Mouse (Mus musculus) kidney, embryonic 15.5 days (tissue): ENCODE data around the gene Trub2. TPM values are rescaled to one million over a fixed set of nuclear protein-coding genes. Genes with fewer than 3 reads are reported as not detected.
"Not testable (repeated sequence)": the region's sequence is repeated elsewhere in the genome, so short reads cannot be mapped to it uniquely, and the experiment has no call there.

Experiments used
- ATAC-seq: fragments of 200-750 bp; cut with Nextera tagmentation; replicated peaks from 2 replicates; pipeline ENCODE4 v1.8.0; 2017; ENCODE audit warnings: moderate TSS enrichment; ENCODE audit not compliant: low FRiP score
- H3K27ac ChIP-seq: fragments of 300-500 bp; sonication (generic); 2 replicates; pipeline ENCODE4 v1.5.1; 2015; ENCODE audit warnings: mild to moderate bottlenecking, inconsistent platforms
- H3K27me3 ChIP-seq: fragments of 300-500 bp; sonication (generic); 2 replicates; pipeline ENCODE4 v1.6.1; 2015; ENCODE audit warnings: inconsistent platforms
- H3K36me3 ChIP-seq: fragments of 300-500 bp; sonication (generic); 2 replicates; pipeline ENCODE4 v1.6.1; 2015; ENCODE audit warnings: inconsistent platforms
- H3K4me1 ChIP-seq: fragments of 300-500 bp; sonication (generic); 2 replicates; pipeline ENCODE4 v1.6.1; 2015; ENCODE audit warnings: inconsistent platforms
- H3K4me2 ChIP-seq: fragments of 300-500 bp; sonication (generic); 2 replicates; pipeline ENCODE4 v1.6.1; 2015; ENCODE audit warnings: moderate library complexity, mild to moderate bottlenecking, inconsistent platforms
- H3K4me3 ChIP-seq: fragments of 300-500 bp; sonication (generic); replicated peaks from 2 replicates; pipeline ENCODE4 v1.5.1; 2015; ENCODE audit warnings: mild to moderate bottlenecking, inconsistent platforms
- H3K9ac ChIP-seq: fragments of 300-500 bp; sonication (generic); 2 replicates; pipeline ENCODE4 v1.6.1; 2015; ENCODE audit warnings: mild to moderate bottlenecking, inconsistent platforms
- H3K9me3 ChIP-seq: fragments of 300-500 bp; sonication (generic); replicated peaks from 2 replicates; pipeline ENCODE4 v1.6.1; 2016; ENCODE audit warnings: inconsistent platforms
- WGBS: fragments of 180-500 bp; shearing (Covaris S2); methylation state at CpG from one replicate; pipeline ENCODE4 v1.1.7; 2015; ENCODE audit warnings: mixed read lengths; 5-methylcytosine and 5-hydroxymethylcytosine counted together
- polyA plus RNA-seq: library from polyadenylated mRNA; unstranded; fragments of >200 nt; fragmentation: Nextera tagmentation; extraction: Ambion mirVana; gene quantifications from 2 replicates; pipeline ENCODE4 v1.2.1, GENCODE M21; 2015

Trub2 gene
- polyA plus RNA-seq, 1 experiment from 2014 or later, result 41.8 TPM

DNA sequence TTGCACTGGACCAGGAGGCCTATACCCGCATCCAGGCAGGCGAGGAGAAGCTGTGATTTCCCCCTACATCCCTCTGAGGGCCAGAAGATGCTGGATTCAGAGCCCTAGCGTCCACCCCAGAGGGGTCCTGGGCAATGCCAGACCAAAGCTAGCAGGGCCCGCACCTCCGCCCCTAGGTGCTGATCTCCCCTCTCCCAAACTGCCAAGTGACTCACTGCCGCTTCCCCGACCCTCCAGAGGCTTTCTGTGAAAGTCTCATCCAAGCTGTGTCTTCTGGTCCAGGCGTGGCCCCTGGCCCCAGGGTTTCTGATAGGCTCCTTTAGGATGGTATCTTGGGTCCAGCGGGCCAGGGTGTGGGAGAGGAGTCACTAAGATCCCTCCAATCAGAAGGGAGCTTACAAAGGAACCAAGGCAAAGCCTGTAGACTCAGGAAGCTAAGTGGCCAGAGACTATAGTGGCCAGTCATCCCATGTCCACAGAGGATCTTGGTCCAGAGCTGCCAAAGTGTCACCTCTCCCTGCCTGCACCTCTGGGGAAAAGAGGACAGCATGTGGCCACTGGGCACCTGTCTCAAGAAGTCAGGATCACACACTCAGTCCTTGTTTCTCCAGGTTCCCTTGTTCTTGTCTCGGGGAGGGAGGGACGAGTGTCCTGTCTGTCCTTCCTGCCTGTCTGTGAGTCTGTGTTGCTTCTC is 27.5 kb upstream of the Trub2 start:
- H3K27me3 ChIP-seq, result no peaks in the 10 kb centered on the region
- ATAC-seq, result no peak
- H3K9ac ChIP-seq, result no peak overlapping the region
- peaks cover 50% of the 10 kb centered on the region for H3K4me1 ChIP-seq
- 79% methylated on average over 11 of the region's 11 CpGs for WGBS
- peak overlapping the region; percentile 72 for H3K27ac ChIP-seq
- H3K4me3 ChIP-seq, result no peak overlapping the region
- H3K4me2 ChIP-seq, result no peak overlapping the region
- H3K36me3 ChIP-seq, result peaks cover 55% of the 10 kb centered on the region
- no peaks in the 10 kb centered on the region for H3K9me3 ChIP-seq

DNA sequence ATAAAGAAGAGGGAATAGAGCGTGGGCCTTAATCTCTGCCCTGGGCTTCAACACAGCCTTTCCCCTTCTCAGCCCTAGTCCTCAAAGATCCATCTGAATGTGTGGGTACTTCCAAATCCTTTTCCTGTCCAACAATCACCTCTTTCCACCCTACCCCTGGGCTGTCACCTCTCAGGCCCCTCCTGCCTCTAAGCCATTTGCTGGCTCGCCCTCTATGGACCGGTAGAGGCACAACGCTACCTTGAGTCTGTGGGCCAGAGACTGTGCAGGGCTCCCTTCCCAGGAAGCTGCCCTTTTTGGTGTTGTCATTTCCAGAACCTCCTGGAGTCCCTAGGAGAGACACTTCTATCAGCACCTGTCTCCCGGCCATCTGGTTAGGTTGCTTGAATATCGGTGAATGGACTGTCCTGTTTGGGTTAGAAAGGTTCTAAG is 15.1 kb upstream of the Trub2 start:
- 24% methylated on average over 6 of the region's 6 CpGs for WGBS
- Histone ChIP-seq H3K27ac (peak overlapping the region; percentile 80), H3K4me2 (peak overlapping the region; percentile 91), H3K4me3 (peak overlapping the region; percentile 92), H3K27me3 (no peaks in the 10 kb centered on the region), H3K9ac (peak overlapping the region; percentile 90), H3K36me3 (peaks cover 38% of the 10 kb centered on the region), H3K9me3 (no peaks in the 10 kb centered on the region), H3K4me1 (peaks cover 13% of the 10 kb centered on the region)
- no peak; the same call in 1 of the 2 replicates for ATAC-seq

DNA sequence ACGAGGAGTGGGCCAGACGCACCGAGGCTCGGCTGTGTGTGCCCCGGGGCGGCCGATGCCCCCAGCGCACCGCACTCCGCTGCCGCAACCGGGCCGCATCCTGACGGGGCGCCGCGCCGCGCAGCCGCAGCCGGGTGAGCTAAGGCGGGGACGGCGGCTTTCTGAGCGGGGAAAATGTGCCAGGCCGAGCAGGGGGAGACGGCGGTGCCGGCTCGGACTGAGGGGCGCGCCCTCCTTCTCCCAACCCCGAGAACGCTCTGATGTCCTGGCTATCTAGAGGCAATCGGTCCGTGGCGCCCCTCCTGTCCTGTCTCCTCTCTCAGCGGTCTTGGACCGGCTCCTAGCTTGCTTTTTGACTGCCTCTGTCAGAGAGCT is 14.5 kb upstream of the Trub2 start:
- H3K4me3 ChIP-seq, result peak overlapping the region; percentile 92
- H3K4me1 ChIP-seq, result peaks cover 13% of the 10 kb centered on the region
- H3K9ac ChIP-seq, result peak overlapping the region; percentile 90
- H3K9me3 ChIP-seq, result no peaks in the 10 kb centered on the region
- peaks cover 32% of the 10 kb centered on the region for H3K36me3 ChIP-seq
- WGBS, result under 1% methylated on average over 39 of the region's 39 CpGs
- peak overlapping the region; percentile 91 for H3K4me2 ChIP-seq
- ATAC-seq, result peak; percentile 55
- no peaks in the 10 kb centered on the region for H3K27me3 ChIP-seq
- peak overlapping the region; percentile 80 for H3K27ac ChIP-seq

DNA sequence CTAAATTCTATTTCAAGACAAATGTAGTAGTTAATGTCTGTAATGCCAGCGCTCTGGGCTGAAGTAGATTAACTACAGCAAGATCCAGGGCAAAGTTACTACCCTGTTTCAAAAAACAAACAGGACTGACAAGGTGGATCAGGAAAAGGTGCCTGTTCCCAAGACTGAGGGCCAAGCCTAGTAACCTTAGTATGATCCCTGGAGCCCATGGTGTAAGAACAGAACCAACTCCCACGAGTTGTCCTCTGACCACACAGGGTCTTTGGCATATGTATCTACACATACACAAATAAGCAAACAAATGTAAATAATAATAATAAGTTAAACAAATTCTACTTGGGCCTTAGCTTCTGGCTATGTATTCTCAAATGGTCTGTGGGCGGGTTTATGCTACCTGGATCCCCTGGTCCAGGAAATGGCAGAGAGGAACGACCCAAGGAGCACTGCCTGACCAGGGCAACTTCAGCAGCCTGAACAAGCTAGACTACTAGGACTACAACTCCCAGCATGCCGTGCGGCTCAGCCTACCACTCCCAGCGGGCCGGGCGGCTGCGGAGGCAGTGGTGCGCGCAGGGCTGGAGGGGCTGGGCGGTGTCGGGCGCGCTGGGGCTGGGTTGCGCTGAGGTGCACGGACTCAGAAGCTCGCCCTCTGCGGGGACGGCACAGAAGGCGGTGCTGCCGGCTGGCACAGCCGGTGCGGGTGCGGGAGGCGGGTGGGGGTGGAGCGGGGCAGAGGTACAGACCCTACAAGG is 13.9 kb upstream of the Trub2 start, which contains the start of gene Slc27a4:
TSS of gene Slc27a4 (plus strand) at position 560 of the 752 bp plus-strand sequence.
- H3K4me2 ChIP-seq, result peak within 1 kb of the TSS; percentile 91
- H3K4me1 ChIP-seq, result peaks cover 13% of the 10 kb centered on the region
- H3K36me3 ChIP-seq, result peaks cover 29% of the 10 kb centered on the region
- peak; percentile 98 for ATAC-seq
- H3K27ac ChIP-seq, result peak within 1 kb of the TSS; percentile 80
- 5% methylated on average over 28 of the region's 28 CpGs for WGBS
- peak within 1 kb of the TSS; percentile 92 for H3K4me3 ChIP-seq
- peak within 1 kb of the TSS; percentile 90 for H3K9ac ChIP-seq
- H3K9me3 ChIP-seq, result no peaks in the 10 kb centered on the region
- H3K27me3 ChIP-seq, result no peaks in the 10 kb centered on the region

DNA sequence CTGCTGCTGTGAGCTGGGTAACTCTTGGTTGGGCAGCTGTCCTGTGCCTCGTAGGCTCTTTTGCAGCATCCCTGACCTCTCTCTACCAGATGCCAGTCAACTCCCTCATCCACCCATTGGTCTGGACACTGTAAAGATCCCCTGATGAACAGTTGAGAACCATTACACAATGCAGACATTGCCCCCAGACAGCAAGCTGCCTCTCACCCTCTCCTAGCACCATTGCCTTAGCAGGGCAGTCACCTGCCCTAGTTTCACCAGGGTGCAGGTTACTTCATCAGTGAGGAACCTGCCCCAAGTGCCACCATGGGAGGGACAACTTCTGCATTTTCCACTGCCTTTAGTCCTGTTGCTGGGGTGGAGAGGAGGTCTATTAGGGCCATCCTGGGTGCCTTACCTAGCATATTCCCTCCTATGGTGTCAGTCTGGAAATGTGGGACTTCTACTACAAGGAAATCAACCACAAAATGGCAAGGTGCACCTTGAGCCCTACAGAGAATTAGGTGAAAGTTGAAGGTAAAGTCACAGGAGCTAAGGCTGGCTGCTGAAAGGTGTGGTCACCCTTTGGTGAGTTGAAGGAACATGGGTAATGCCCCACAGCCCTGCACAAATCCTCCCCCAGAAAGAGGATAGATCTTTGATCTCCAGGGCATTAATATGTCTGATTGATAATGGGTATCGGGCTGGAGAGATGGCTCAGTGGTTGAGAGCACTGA is 4.6 kb upstream of the Trub2 start:
- H3K4me1 ChIP-seq, result peaks cover 8% of the 10 kb centered on the region
- WGBS, result 98% methylated on average over 2 of the region's 2 CpGs
- H3K4me3 ChIP-seq, result no peak overlapping the region
- H3K36me3 ChIP-seq, result peaks cover 63% of the 10 kb centered on the region
- H3K9me3 ChIP-seq, result no peaks in the 10 kb centered on the region
- H3K27ac ChIP-seq, result no peak overlapping the region
- no peaks in the 10 kb centered on the region for H3K27me3 ChIP-seq
- no peak for ATAC-seq
- no peak overlapping the region for H3K4me2 ChIP-seq
- H3K9ac ChIP-seq, result no peak overlapping the region

DNA sequence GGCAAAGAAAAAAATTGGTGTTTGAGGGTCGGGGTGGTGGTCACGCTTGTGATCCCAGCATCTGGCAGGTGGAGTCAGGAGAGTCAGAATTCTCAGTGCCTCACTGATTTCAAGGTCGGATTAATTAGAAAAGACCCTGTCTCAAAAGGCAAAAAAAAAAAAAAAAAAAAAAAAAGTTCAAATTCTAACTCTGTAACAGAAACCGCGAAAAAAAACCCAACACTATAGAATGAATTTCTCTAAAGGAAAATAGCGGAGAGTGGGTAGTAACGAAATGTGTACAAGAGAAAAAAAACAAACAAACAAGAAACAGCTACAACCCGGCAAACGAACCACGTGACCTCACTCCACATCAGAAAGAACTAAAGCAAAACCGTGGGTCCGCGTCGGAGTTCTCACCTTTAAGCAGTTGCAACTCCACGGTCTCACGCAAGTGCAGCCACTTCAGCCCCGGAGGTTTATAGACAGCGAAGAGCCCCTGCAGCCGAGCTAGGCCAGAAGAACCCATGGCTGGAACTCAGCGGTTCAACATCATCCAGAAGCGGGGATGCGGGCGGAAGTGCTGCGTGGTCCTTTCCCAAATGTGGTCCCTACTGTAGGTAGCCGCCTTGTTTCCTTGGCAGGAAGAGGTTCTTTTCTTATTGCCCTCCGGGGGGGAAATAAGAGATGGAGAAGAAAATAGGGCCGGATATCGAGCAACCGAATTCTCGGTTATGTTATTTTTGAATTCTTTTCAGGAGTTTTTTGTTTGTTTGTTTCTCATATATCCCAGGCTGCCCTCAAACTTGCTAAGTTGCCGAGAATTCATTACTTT is 991 bp downstream of the Trub2 start, which contains the start of gene Coq4:
TSS of gene Coq4 (plus strand) at position 390 of the 814 bp plus-strand sequence.
- H3K27me3 ChIP-seq, result no peaks in the 10 kb centered on the region
- H3K4me1 ChIP-seq, result peaks cover 17% of the 10 kb centered on the region
- H3K4me2 ChIP-seq, result peak within 1 kb of the TSS; percentile 89
- H3K36me3 ChIP-seq, result peaks cover 70% of the 10 kb centered on the region
- peak within 1 kb of the TSS; percentile 87 for H3K27ac ChIP-seq
- 2% methylated on average over 31 of the region's 31 CpGs for WGBS
- peak; percentile 89 for ATAC-seq
- peak within 1 kb of the TSS; percentile 76 for H3K9ac ChIP-seq
- peak within 1 kb of the TSS; percentile 83 for H3K4me3 ChIP-seq
- H3K9me3 ChIP-seq, result no peaks in the 10 kb centered on the region

DNA sequence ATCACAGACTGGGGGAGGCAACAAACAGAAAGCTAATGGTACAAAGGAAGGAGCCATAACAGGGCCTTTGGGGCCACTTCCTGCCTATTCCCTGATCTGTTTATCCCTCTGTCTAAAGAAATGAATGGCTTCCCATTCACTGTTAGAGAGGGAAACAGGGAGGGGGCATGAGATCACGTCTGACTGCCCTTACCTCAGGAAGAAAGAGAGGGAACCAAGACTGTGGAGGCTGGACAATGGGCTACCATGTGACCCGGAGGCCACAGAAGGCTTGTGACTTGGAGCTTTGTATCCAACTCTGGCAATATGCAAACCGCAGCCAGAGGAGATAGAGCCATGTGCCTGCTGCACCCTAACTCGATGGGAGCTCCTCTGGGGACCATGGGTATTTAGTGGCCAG is 4.0 kb downstream of the Trub2 start:
- Histone ChIP-seq H3K27me3 (no peaks in the 10 kb centered on the region), H3K4me2 (no peak overlapping the region), H3K4me1 (peaks cover 17% of the 10 kb centered on the region), H3K9ac (no peak overlapping the region), H3K27ac (no peak overlapping the region), H3K4me3 (no peak overlapping the region), H3K36me3 (peaks cover 74% of the 10 kb centered on the region), H3K9me3 (peaks cover 5% of the 10 kb centered on the region; the same call in 1 of the 2 replicates)
- ATAC-seq, result no peak
- 74% methylated on average over 4 of the region's 4 CpGs for WGBS

DNA sequence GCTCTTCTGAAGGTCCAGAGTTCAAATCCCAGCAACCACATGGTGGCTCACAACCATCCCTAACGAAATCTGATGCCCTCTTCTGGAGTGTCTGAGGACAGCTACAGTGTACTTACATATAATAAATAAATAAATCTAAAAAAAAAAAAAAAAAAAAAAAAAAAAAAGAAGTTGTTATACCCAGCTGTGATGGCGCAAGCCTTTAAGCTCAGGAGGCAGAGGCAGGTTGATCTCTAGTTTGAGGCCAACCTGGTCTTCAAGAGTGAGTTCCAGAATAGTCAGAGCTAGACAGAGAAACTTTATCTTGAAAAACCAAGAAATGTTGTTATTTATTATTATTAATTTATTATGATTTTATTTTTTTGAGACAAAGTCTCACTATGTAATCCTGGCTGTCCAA is 7.0 kb downstream of the Trub2 start:
- not testable (repeated sequence) for H3K4me2 ChIP-seq, H3K27me3 ChIP-seq, ATAC-seq, H3K4me1 ChIP-seq, H3K4me3 ChIP-seq, H3K27ac ChIP-seq, H3K9me3 ChIP-seq, H3K9ac ChIP-seq
- WGBS, result 93% methylated on average over 2 of the region's 2 CpGs
- peaks cover 99% of the 10 kb centered on the region for H3K36me3 ChIP-seq

DNA sequence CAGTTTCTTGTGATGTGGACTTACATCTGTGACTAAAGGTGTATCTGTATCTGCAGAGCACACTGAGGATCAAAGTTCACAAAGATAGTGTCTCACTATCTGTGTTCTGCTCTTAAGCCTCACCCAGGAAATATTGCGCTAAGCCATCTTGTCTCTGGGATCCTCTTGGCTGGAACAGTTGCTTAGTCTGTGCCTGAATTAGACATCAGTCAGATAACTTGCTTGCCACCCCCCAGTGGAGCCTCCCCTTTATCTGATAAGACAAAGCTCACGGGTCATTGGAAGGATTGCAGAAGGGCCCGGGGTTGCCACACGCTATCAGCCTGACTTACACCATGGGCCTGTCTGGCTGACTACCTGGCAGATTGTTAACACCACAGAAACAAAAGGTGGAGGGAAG is 15.0 kb downstream of the Trub2 start:
- Histone ChIP-seq H3K4me2 (no peak overlapping the region), H3K9me3 (no peaks in the 10 kb centered on the region), H3K4me3 (no peak overlapping the region), H3K9ac (no peak overlapping the region), H3K36me3 (peaks cover 43% of the 10 kb centered on the region), H3K27me3 (no peaks in the 10 kb centered on the region), H3K4me1 (peaks cover 9% of the 10 kb centered on the region; the same call in 1 of the 2 replicates), H3K27ac (no peak overlapping the region)
- ATAC-seq, result no peak
- 92% methylated on average over 4 of the region's 4 CpGs for WGBS

DNA sequence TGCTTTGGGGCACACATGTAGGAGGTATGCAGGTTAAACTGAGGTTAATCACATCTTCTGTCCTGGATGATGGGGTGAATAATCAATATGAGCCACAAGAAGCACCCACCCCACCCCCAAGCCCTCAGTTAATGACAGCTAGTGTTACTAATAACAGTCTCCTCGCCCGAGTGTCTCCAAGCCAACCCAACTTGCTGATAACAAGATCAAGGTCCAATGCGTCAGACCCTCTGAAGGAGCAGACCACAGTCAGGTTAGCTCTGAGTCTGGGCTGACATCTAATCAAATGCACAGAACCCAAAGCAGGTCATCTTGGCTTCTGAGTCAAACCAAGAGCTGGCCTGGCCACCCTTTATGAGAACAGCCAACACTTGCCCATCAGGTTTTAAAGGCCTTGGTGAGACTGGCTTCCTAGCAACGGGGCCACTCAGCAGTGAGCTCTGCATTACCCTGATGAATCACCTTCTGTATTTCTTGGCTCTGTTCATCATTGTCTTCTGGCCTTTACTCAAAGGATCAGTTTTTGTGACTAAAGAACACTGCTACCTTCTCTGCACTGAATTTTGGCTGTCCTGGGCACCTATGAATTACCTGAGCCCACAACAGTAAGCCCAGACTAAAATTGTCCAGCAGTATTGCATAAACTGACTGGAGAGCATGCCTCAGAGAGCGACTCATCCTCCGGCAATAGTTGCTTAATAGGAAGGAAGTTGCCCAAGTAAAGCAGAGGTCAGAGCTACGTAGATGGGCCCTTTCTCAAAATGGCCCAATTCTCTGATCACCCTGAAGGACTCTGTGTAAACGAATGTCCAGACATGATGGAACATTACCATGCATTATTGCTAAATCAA is 16.5 kb downstream of the Trub2 start:
- ATAC-seq, result no peak
- peaks cover 14% of the 10 kb centered on the region; the same call in 1 of the 2 replicates for H3K4me1 ChIP-seq
- no peak overlapping the region for H3K4me2 ChIP-seq
- WGBS, result 80% methylated on average over 8 of the region's 8 CpGs
- H3K27ac ChIP-seq, result no peak overlapping the region
- no peak overlapping the region for H3K4me3 ChIP-seq
- H3K9me3 ChIP-seq, result no peaks in the 10 kb centered on the region
- H3K9ac ChIP-seq, result no peak overlapping the region
- no peaks in the 10 kb centered on the region for H3K27me3 ChIP-seq
- peaks cover 28% of the 10 kb centered on the region for H3K36me3 ChIP-seq

DNA sequence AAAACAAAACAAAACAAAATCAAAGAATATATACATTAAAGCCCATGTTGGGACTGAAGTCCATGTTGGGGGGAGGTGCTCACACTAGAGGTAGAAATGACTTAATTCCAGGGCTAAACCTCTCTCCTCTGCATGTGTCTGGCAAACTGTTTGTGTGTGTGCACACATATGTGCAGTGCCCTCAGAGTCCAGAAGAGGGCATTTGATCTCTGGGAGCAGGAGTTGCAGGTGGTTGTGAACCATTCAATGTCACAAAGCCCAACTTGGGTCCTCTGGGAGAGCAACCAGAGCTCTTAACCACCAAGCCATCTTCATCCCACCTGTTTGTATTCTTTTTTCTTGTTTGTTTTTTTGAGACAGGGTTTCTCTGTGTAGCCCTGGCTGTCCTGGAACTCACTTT is 18.1 kb downstream of the Trub2 start:
- Histone ChIP-seq H3K27ac (no peak overlapping the region), H3K27me3 (no peaks in the 10 kb centered on the region), H3K4me3 (no peak overlapping the region), H3K9ac (no peak overlapping the region), H3K4me2 (no peak overlapping the region), H3K9me3 (no peaks in the 10 kb centered on the region), H3K4me1 (peaks cover 14% of the 10 kb centered on the region; the same call in 1 of the 2 replicates), H3K36me3 (peaks cover 17% of the 10 kb centered on the region; the same call in 1 of the 2 replicates)
- ATAC-seq, result no peak
